Mouse (Mus musculus): ENCODE measurements around the gene Hes3. TPM values are rescaled to one million over a fixed set of nuclear protein-coding genes. Genes with fewer than 3 reads are reported as not detected.

Gene Hes3
- polyA plus RNA-seq, 1 experiment from 2014 or later: not detected

- Histone ChIP-seq H3K9me3 (replicated peaks) (no peaks in the 10 kb centered on the region), H3K4me2 (no peak overlapping the region), H3K27me3 (no peaks in the 10 kb centered on the region), H3K36me3 (no peaks in the 10 kb centered on the region), H3K4me3 (replicated peaks) (no peak overlapping the region), H3K4me1 (peaks cover 44% of the 10 kb centered on the region), H3K27ac (no peak overlapping the region), H3K9ac (no peak overlapping the region)
- whole genome bisulfite sequencing: 90% methylated on average over 9 of the region's 9 CpGs
- ATAC-seq (replicated peaks; ENCODE audit: low FRiP score): no peak
Measured at GRCm38 (mm10) chr4:152264867-152265568, 26.4 kb downstream of the Hes3 start.

- peak overlapping the region; percentile 34 for H3K4me2 ChIP-seq
- H3K27me3 ChIP-seq: no peaks in the 10 kb centered on the region
- H3K9me3 ChIP-seq (replicated peaks): no peaks in the 10 kb centered on the region
- H3K36me3 ChIP-seq: no peaks in the 10 kb centered on the region
- WGBS: 49% methylated on average over 4 of the region's 4 CpGs
- peak; percentile 16; the same call in 1 of the 2 replicates for ATAC-seq (replicated peaks; ENCODE audit: low FRiP score)
- peak overlapping the region; percentile 54 for H3K27ac ChIP-seq
- H3K4me1 ChIP-seq: peaks cover 44% of the 10 kb centered on the region
- H3K4me3 ChIP-seq (replicated peaks): no peak overlapping the region
- no peak overlapping the region for H3K9ac ChIP-seq
Measured at GRCm38 (mm10) chr4:152264177-152264530, 27.3 kb downstream of the Hes3 start.

GRCm38 (mm10) chr4:152263512-152264176 is 27.8 kb downstream of the Hes3 start:
- H3K27ac ChIP-seq: peak overlapping the region; percentile 54
- 28% methylated on average over 10 of the region's 10 CpGs for WGBS
- H3K9me3 ChIP-seq (replicated peaks): no peaks in the 10 kb centered on the region
- no peaks in the 10 kb centered on the region for H3K27me3 ChIP-seq
- peak; percentile 76 for ATAC-seq (replicated peaks; ENCODE audit: low FRiP score)
- H3K9ac ChIP-seq: no peak overlapping the region
- H3K4me3 ChIP-seq (replicated peaks): no peak overlapping the region
- H3K4me2 ChIP-seq: peak overlapping the region; percentile 34
- peaks cover 44% of the 10 kb centered on the region for H3K4me1 ChIP-seq
- no peaks in the 10 kb centered on the region for H3K36me3 ChIP-seq

- Histone ChIP-seq H3K9me3 (replicated peaks) (no peaks in the 10 kb centered on the region), H3K27me3 (no peaks in the 10 kb centered on the region), H3K9ac (no peak overlapping the region), H3K36me3 (no peaks in the 10 kb centered on the region), H3K4me3 (replicated peaks) (no peak overlapping the region), H3K27ac (peak overlapping the region; percentile 54; the same call in 1 of the 2 replicates), H3K4me1 (peaks cover 44% of the 10 kb centered on the region), H3K4me2 (no peak overlapping the region)
- WGBS: 63% methylated on average over 9 of the region's 9 CpGs
- 0 out of 2 replicates have a peak, but pooled peaks have one; percentile 3 for ATAC-seq (replicated peaks; ENCODE audit: low FRiP score)
Measured at GRCm38 (mm10) chr4:152263089-152263488, 28.4 kb downstream of the Hes3 start.

GRCm38 (mm10) chr4:152262187-152262586 is 29.3 kb downstream of the Hes3 start:
- H3K4me1 ChIP-seq: peaks cover 37% of the 10 kb centered on the region
- WGBS: 58% methylated on average over 9 of the region's 9 CpGs
- no peak for ATAC-seq (replicated peaks; ENCODE audit: low FRiP score)
- no peaks in the 10 kb centered on the region for H3K36me3 ChIP-seq
- H3K27me3 ChIP-seq: no peaks in the 10 kb centered on the region
- no peaks in the 10 kb centered on the region for H3K9me3 ChIP-seq (replicated peaks)
- no peak overlapping the region for H3K27ac ChIP-seq
- no peak overlapping the region for H3K9ac ChIP-seq
- H3K4me3 ChIP-seq (replicated peaks): no peak overlapping the region
- no peak overlapping the region for H3K4me2 ChIP-seq

- H3K9me3 ChIP-seq (replicated peaks): no peaks in the 10 kb centered on the region
- peaks cover 37% of the 10 kb centered on the region for H3K4me1 ChIP-seq
- no peak for ATAC-seq (replicated peaks; ENCODE audit: low FRiP score)
- no peak overlapping the region for H3K9ac ChIP-seq
- no peak overlapping the region for H3K27ac ChIP-seq
- no peaks in the 10 kb centered on the region for H3K36me3 ChIP-seq
- no peaks in the 10 kb centered on the region for H3K27me3 ChIP-seq
- H3K4me2 ChIP-seq: no peak overlapping the region
- 88% methylated on average over 8 of the region's 8 CpGs for WGBS
- no peak overlapping the region for H3K4me3 ChIP-seq (replicated peaks)
Measured at GRCm38 (mm10) chr4:152260451-152260850, 31.0 kb downstream of the Hes3 start.

GRCm38 (mm10) chr4:152257070-152257469 is 34.4 kb downstream of the Hes3 start:
- H3K4me3 ChIP-seq (replicated peaks): no peak overlapping the region
- no peaks in the 10 kb centered on the region for H3K9me3 ChIP-seq (replicated peaks)
- peaks cover 24% of the 10 kb centered on the region for H3K4me1 ChIP-seq
- H3K27me3 ChIP-seq: no peaks in the 10 kb centered on the region
- no peak overlapping the region for H3K9ac ChIP-seq
- H3K36me3 ChIP-seq: no peaks in the 10 kb centered on the region
- ATAC-seq (replicated peaks; ENCODE audit: low FRiP score): no peak
- no peak overlapping the region for H3K4me2 ChIP-seq
- no peak overlapping the region for H3K27ac ChIP-seq
- WGBS: 51% methylated on average over 6 of the region's 6 CpGs

- ATAC-seq (replicated peaks; ENCODE audit: low FRiP score): peak; percentile 88
Measured at GRCm38 (mm10) chr4:152253183-152253759, 38.2 kb downstream of the Hes3 start.

GRCm38 (mm10) chr4:152250615-152251014 is 40.8 kb downstream of the Hes3 start:
- no peak overlapping the region for H3K9ac ChIP-seq
- no peak overlapping the region for H3K4me3 ChIP-seq (replicated peaks)
- H3K4me1 ChIP-seq: peaks cover 19% of the 10 kb centered on the region
- ATAC-seq (replicated peaks; ENCODE audit: low FRiP score): no peak
- H3K4me2 ChIP-seq: no peak overlapping the region
- H3K27ac ChIP-seq: no peak overlapping the region
- no peaks in the 10 kb centered on the region for H3K36me3 ChIP-seq
- WGBS: 82% methylated on average over 6 of the region's 6 CpGs
- H3K9me3 ChIP-seq (replicated peaks): no peaks in the 10 kb centered on the region
- no peaks in the 10 kb centered on the region for H3K27me3 ChIP-seq

More at GRCm38 (mm10) chr4:152253183-152253759, 38.2 kb downstream of the Hes3 start:
- H3K9ac ChIP-seq: no peak overlapping the region
- WGBS: 42% methylated on average over 9 of the region's 9 CpGs
- peak overlapping the region; percentile 52; the same call in 1 of the 2 replicates for H3K27ac ChIP-seq
- no peaks in the 10 kb centered on the region for H3K27me3 ChIP-seq
- no peaks in the 10 kb centered on the region for H3K36me3 ChIP-seq
- H3K4me3 ChIP-seq (replicated peaks): no peak overlapping the region
- H3K4me1 ChIP-seq: peaks cover 19% of the 10 kb centered on the region
- no peaks in the 10 kb centered on the region for H3K9me3 ChIP-seq (replicated peaks)
- H3K4me2 ChIP-seq: no peak overlapping the region

- Histone ChIP-seq H3K4me1 (0 out of 2 replicates have a peak, but pooled peaks cover 4% of the 10 kb centered on the region), H3K27me3 (no peaks in the 10 kb centered on the region), H3K4me2 (no peak overlapping the region), H3K9me3 (replicated peaks) (no peaks in the 10 kb centered on the region), H3K27ac (no peak overlapping the region), H3K36me3 (no peaks in the 10 kb centered on the region), H3K4me3 (replicated peaks) (no peak overlapping the region), H3K9ac (no peak overlapping the region)
- no peak for ATAC-seq (replicated peaks; ENCODE audit: low FRiP score)
- 78% methylated on average over 3 of the region's 3 CpGs for WGBS
Measured at GRCm38 (mm10) chr4:152247195-152247594, 44.3 kb downstream of the Hes3 start.

- Histone ChIP-seq H3K4me2 (no peak overlapping the region), H3K36me3 (0 out of 2 replicates have a peak, but pooled peaks cover 4% of the 10 kb centered on the region), H3K27ac (no peak overlapping the region), H3K9me3 (replicated peaks) (no peaks in the 10 kb centered on the region), H3K4me3 (replicated peaks) (no peak overlapping the region), H3K9ac (no peak overlapping the region), H3K27me3 (no peaks in the 10 kb centered on the region), H3K4me1 (no peaks in the 10 kb centered on the region)
- no peak for ATAC-seq (replicated peaks; ENCODE audit: low FRiP score)
- 77% methylated on average over 6 of the region's 6 CpGs for WGBS
Measured at GRCm38 (mm10) chr4:152246011-152246410, 45.5 kb downstream of the Hes3 start.

Measured in kidney, embryonic 15.5 days (tissue).